Mouse (Mus musculus): Measurements from ENCODE around the gene Frk. TPM values are rescaled to one million over a fixed set of nuclear protein-coding genes. Genes with fewer than 3 reads are reported as not detected.

Frk gene
- polyA plus RNA-seq, 1 experiment from 2014 or later, result 0.46 TPM

Other genes with a start within 250 kb of the Frk start
- 99.8 and 106 TPM in 2 replicates for gene Tspyl1, start 201.2 kb upstream of the Frk start, polyA plus RNA-seq (2014; fragmentation: Nextera tagmentation; extraction: Ambion mirVana)
- 131 and 247 TPM in 2 replicates for gene Tspyl4, start 186.0 kb upstream of the Frk start, polyA plus RNA-seq (2014; fragmentation: Nextera tagmentation; extraction: Ambion mirVana)
- gene Col10a1, start 93.4 kb upstream of the Frk start, polyA plus RNA-seq (2014; fragmentation: Nextera tagmentation; extraction: Ambion mirVana), result 0.15 and 0.26 TPM in 2 replicates
- 1.2 and 1.9 TPM in 2 replicates for gene Nt5dc1, start 64.8 kb upstream of the Frk start, polyA plus RNA-seq (2014; fragmentation: Nextera tagmentation; extraction: Ambion mirVana)

All from midbrain, embryonic 14.5 days (tissue).